Mouse (Mus musculus) E14TG2a.4 (cell line): ENCODE measurements around the gene Plcb1.

ENCODE experiments used
- CTCF ChIP-seq: conservative IDR thresholded peaks from 2 replicates; pipeline ENCODE4 v1.5.1; 2014; ENCODE audit warnings: low read length
- NANOG ChIP-seq: IDR thresholded peaks from 2 replicates; pipeline ENCODE4 v1.6.1; 2014; ENCODE audit warnings: borderline replicate concordance, low read length, mixed read lengths

DNA sequence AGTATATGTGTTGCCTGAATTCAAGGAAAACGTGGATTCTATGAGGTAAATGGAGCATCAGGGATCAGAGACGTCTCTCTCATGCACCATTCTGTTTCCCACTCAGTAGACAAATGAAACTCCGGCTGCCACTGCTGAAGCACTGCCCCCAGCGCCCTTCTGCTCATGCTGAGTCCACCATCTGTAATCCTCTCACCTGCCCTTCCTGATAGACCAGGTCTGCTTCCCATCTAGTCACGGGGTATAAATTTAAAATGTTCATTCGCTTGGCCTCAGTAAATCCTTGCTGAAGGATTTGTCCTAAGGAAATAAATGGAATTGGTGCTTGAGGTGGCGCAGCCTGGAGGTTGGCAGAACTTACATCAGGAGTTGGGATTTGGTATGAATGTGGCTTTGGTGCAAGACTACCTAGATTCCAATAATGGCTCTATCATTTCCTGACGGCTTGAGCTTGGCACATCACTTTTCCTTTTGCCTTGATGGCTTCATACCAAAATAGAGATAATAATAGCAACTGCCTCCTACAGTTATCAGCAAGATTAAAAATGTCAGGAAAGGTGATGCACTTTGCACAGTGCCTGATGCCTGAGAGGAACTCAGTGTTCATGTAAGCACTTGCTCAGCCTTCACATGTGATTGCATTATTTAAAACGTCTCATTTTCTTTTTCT, 134.9 kb downstream of the Plcb1 start:
- TF ChIP-seq CTCF (no peak), NANOG (no peak)
